Mouse (Mus musculus) myocyte (in vitro differentiated cells): ENCODE measurements around the gene Psg26. TPM values are rescaled to one million over a fixed set of nuclear protein-coding genes. Genes with fewer than 3 reads are reported as not detected.
"Not testable (repeated sequence)": the region's sequence is repeated elsewhere in the genome, so short reads cannot be mapped to it uniquely, and the experiment has no call there.

Experiments
- H3K27me3 ChIP-seq: one replicate; pipeline ENCODE4 v1.6.1; 2011; ENCODE audit not compliant: control insufficient read depth, insufficient read depth, insufficient read length
- H3K36me3 ChIP-seq: one replicate; pipeline ENCODE4 v1.6.1; 2011; ENCODE audit not compliant: control insufficient read depth, insufficient read depth
- H3K4me2 ChIP-seq: one replicate; pipeline ENCODE4 v1.6.1; 2011; ENCODE audit warnings: low read depth, control low read depth
- H3K4me3 ChIP-seq: one replicate; pipeline ENCODE4 v1.5.1; 2011; ENCODE audit warnings: mild to moderate bottlenecking, control low read depth, moderate library complexity
- H3K79me2 ChIP-seq: one replicate; pipeline ENCODE4 v1.6.1; 2011; ENCODE audit not compliant: control insufficient read depth, insufficient read depth
- H3ac ChIP-seq: one replicate; pipeline ENCODE4 v1.6.1; 2011; ENCODE audit not compliant: control insufficient read depth, insufficient read length
- CEBPB ChIP-seq: IDR thresholded peaks from 2 replicates; pipeline ENCODE4 v1.6.1; 2011; ENCODE audit warnings: mild to moderate bottlenecking, moderate library complexity; ENCODE audit not compliant: poor library complexity, insufficient read depth, severe bottlenecking
- E2F4 ChIP-seq: IDR thresholded peaks from one replicate; pipeline ENCODE4 v1.6.1; 2011; ENCODE audit warnings: mild to moderate bottlenecking, control low read depth, moderate library complexity; ENCODE audit not compliant: insufficient read depth
- MAX ChIP-seq: IDR thresholded peaks from one replicate; pipeline ENCODE4 v1.6.1; 2011; ENCODE audit warnings: low read depth, mild to moderate bottlenecking, control low read depth
- MYOD1 ChIP-seq, 3 experiments: IDR thresholded peaks; one replicate each; pipeline ENCODE4 v1.6.1; 2011; ENCODE audit warnings: control low read depth in 2 of 3, low read depth in 2 of 3, mild to moderate bottlenecking in 2 of 3, moderate library complexity in 1 of 3; ENCODE audit not compliant: insufficient read length in 2 of 3, control insufficient read depth in 1 of 3
- MYOG ChIP-seq, 3 experiments: IDR thresholded peaks; one replicate each; pipeline ENCODE4 v1.6.1; 2011; ENCODE audit warnings: control low read depth in 2 of 3, low read depth in 2 of 3, mild to moderate bottlenecking in 2 of 3; ENCODE audit not compliant: insufficient read length in 2 of 3, control insufficient read depth in 1 of 3, insufficient read depth in 1 of 3
- POLR2A ChIP-seq: IDR thresholded peaks from one replicate; pipeline ENCODE4 v1.6.1; 2011; ENCODE audit warnings: low read depth, mild to moderate bottlenecking, control low read depth, moderate library complexity; ENCODE audit not compliant: insufficient read length
- POLR2AphosphoS2 ChIP-seq: IDR thresholded peaks from one replicate; pipeline ENCODE4 v1.6.1; 2011; ENCODE audit warnings: low read depth, control low read depth; ENCODE audit not compliant: insufficient read length
- REST ChIP-seq: IDR thresholded peaks from one replicate; pipeline ENCODE4 v1.6.1; 2011; ENCODE audit warnings: mild to moderate bottlenecking, control low read depth, moderate library complexity; ENCODE audit not compliant: insufficient read depth, insufficient read length
- SRF ChIP-seq: IDR thresholded peaks from one replicate; pipeline ENCODE4 v1.6.1; 2011; ENCODE audit warnings: low read depth; ENCODE audit not compliant: control insufficient read depth, insufficient read length
- TCF12 ChIP-seq: IDR thresholded peaks from one replicate; pipeline ENCODE4 v1.6.1; 2011; ENCODE audit warnings: mild to moderate bottlenecking, control low read depth; ENCODE audit not compliant: poor library complexity, insufficient read depth, severe bottlenecking
- TCF3 ChIP-seq: IDR thresholded peaks from one replicate; pipeline ENCODE4 v1.6.1; 2011; ENCODE audit warnings: low read depth, control low read depth; ENCODE audit not compliant: insufficient read length
- USF1 ChIP-seq: IDR thresholded peaks from one replicate; pipeline ENCODE4 v1.6.1; 2011; ENCODE audit warnings: low read depth, mild to moderate bottlenecking, control low read depth, moderate library complexity
- polyA plus RNA-seq: library from polyadenylated mRNA; unstranded; fragments of >200 nt; fragmentation: generic; extraction: Trizol; gene quantifications from one replicate; pipeline ENCODE4 v1.2.1, GENCODE M21; 2012; ENCODE audit warnings: missing spikeins

The Psg26 gene
- polyA plus RNA-seq, 1 experiment, result 0.16 TPM

DNA sequence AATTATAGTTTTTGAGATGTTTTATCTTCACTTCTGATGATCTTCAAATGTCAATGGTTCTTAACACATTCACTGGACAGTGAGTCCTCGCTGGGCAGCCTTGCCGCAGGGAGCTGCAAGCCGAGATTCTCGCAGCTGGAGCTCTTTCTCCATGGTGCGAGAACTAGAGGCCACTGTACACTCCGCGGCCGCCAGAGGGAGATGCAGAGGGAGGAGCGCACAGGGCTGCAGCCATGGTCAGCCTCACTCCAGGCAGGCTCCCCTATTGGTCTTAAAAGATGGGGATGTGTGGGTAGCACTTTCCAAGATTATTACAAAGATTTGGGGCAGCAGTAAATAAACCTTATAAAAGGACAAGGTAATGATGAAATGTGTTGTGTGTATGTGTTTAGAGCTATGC is 27.5 kb upstream of the Psg26 start:
- TF ChIP-seq MYOD1 (IDR thresholded peaks at IDR 0.05; ENCODE audit: control insufficient read depth in 1 of 3, insufficient read length in 2 of 3, low read depth in 2 of 3) (no peak), USF1 (no peak), TCF12 (no peak), REST (no peak), POLR2AphosphoS2 (no peak), E2F4 (no peak), MAX (no peak), POLR2A (no peak), TCF3 (no peak), SRF (no peak), MYOG (IDR thresholded peaks at IDR 0.05; ENCODE audit: control insufficient read depth in 1 of 3, insufficient read depth in 1 of 3, insufficient read length in 2 of 3, low read depth in 2 of 3) (no peak), CEBPB (no peak)
- Histone ChIP-seq H3K4me3 (no peak overlapping the region), H3K4me2 (no peak overlapping the region), H3K27me3 (no peaks in the 10 kb centered on the region), H3K36me3 (no peaks in the 10 kb centered on the region), H3K79me2 (no peaks in the 10 kb centered on the region), H3ac (no peak overlapping the region)

DNA sequence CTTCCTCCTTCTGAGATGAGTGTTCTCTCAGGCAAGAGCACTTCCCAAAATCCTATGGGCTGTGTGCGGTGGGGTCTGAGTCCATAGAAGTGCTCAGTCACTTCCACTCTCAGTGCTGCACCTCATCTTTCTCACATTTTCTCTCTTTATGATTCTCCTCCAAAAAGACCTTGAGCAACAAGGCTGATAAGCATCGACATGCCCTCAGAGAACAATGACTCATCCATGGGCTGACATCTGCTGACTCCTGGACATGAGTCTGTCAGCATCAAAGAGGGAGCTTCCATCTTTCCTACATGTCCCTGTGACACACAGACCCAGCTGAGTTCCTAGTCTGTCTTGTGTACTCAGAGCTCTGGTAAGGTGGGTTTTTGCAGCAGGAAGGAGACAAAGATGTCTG is 52.0 kb downstream of the Psg26 start, which contains the start of gene Psg28:
Gene Psg28 (minus strand): TSS at position 101 of the 400 bp plus-strand sequence.
- not testable (repeated sequence) for H3K27me3 ChIP-seq, H3ac ChIP-seq, H3K4me2 ChIP-seq, H3K36me3 ChIP-seq, H3K4me3 ChIP-seq, H3K79me2 ChIP-seq

Other genes with a start within 250 kb of the Psg26 start
- gene Mill1, start 238.8 kb downstream of the Psg26 start, polyA plus RNA-seq, result not detected
- gene Psg18, start 129.2 kb downstream of the Psg26 start, polyA plus RNA-seq, result not detected
- 0.66 TPM for gene Psg28, start 52.1 kb downstream of the Psg26 start, polyA plus RNA-seq
- gene Psg25, start 48.1 kb upstream of the Psg26 start, polyA plus RNA-seq, result not detected
- not detected for gene Psg27, start 83.1 kb upstream of the Psg26 start, polyA plus RNA-seq
- gene Psg23, start 132.3 kb upstream of the Psg26 start, polyA plus RNA-seq, result not detected
- gene Psg21, start 172.5 kb upstream of the Psg26 start, polyA plus RNA-seq, result not detected
- not detected for gene Psg20, start 202.0 kb upstream of the Psg26 start, polyA plus RNA-seq
- gene Psg22, start 233.9 kb upstream of the Psg26 start, polyA plus RNA-seq, result not detected